Mouse (Mus musculus) adrenal gland, postnatal 14 days (tissue): Measurements from ENCODE around the gene Irak1. TPM values are rescaled to one million over a fixed set of nuclear protein-coding genes. Genes with fewer than 3 reads are reported as not detected.

Experiments
- DNase-seq: peaks from one replicate; pipeline ENCODE4 v3.0.0; 2021; ENCODE audit warnings: mixed read lengths
- microRNA-seq, 2 experiments: library from miRNA; unstranded; fragments of <30 nt; microRNA quantifications; one replicate each; pipeline ENCODE4 v1.2.0; 2021
- total RNA-seq: library from RNA; stranded (reverse); gene quantifications from 2 replicates; pipeline ENCODE4 v1.2.3, GENCODE M21; 2021

Irak1 gene
- total RNA-seq, 1 experiment from 2014 or later: 101 TPM

GRCm38 (mm10) chrX:73966248-73967176 lies 57.2 kb downstream of the Irak1 start, which contains the start of gene Hcfc1:
Gene Hcfc1, minus strand, starts transcription at chrX:73966357.
- peak; percentile 95 for DNase-seq

DNA sequence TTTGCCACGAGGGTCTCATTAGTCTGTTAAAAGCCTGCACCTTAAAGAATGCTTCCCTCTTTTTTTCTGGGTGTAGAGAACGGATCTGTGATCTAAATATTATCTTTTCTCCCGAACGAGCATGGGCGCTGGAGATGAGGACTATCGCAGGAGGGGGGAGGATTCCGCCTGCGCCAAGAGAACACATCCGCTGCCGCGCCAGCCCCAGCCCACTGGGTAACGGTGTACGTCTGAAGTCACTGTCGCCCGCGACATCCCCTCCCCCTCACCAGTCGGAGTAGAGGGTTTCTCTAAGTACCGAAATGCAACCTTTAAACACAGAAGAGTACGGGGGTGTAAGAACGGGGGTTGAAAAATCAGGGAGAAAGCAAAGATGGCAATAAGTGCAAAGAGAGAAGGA lies 58.4 kb downstream of the Irak1 start:
- peak; percentile 75 for DNase-seq

- no peak for DNase-seq
Observed at GRCm38 (mm10) chrX:73964363-73964762, 59.4 kb downstream of the Irak1 start.

Small RNA genes within 50 kb of the gene (microRNA-seq; reads per million reads assigned to microRNA genes)
- gene Mir5132 (3.8 to 7.2 reads per million in 2 experiments), gene Mir718 (0.38 to 0.85 reads per million in 2 experiments)

Other genes with a start within 250 kb of the Irak1 start
- 0.82 and 2.6 TPM in 2 replicates for gene Srpk3, start 249.5 kb downstream of the Irak1 start, total RNA-seq
- gene Idh3g, start 237.0 kb downstream of the Irak1 start, total RNA-seq: 739 and 769 TPM in 2 replicates
- gene Ssr4, start 236.9 kb downstream of the Irak1 start, total RNA-seq: 148 and 176 TPM in 2 replicates
- gene Pdzd4, start 198.9 kb downstream of the Irak1 start, total RNA-seq: 4.4 and 4.5 TPM in 2 replicates
- not detected in 2 replicates for gene Avpr2, start 131.8 kb downstream of the Irak1 start, total RNA-seq
- 9.3 and 16.0 TPM in 2 replicates for gene L1cam, start 127.8 kb downstream of the Irak1 start, total RNA-seq
- gene Arhgap4, start 102.0 kb downstream of the Irak1 start, total RNA-seq: 5.0 and 16.7 TPM in 2 replicates
- gene Naa10, start 102.0 kb downstream of the Irak1 start, total RNA-seq: 86.3 and 103 TPM in 2 replicates
- gene Renbp, start 93.1 kb downstream of the Irak1 start, total RNA-seq: 14.2 and 17.8 TPM in 2 replicates
- gene Hcfc1, start 57.6 kb downstream of the Irak1 start, total RNA-seq: 57.2 and 57.5 TPM in 2 replicates
- gene Opn1mw, start 103.5 kb upstream of the Irak1 start, total RNA-seq: not detected in 2 replicates
- 31.6 and 36.4 TPM in 2 replicates for gene Mecp2, start 111.4 kb upstream of the Irak1 start, total RNA-seq
- not detected in 2 replicates for gene Tex28, start 143.9 kb upstream of the Irak1 start, total RNA-seq
- gene Tktl1, start 153.3 kb upstream of the Irak1 start, total RNA-seq: not detected in 2 replicates
- gene Flna, start 225.9 kb upstream of the Irak1 start, total RNA-seq: 138 and 176 TPM in 2 replicates
- gene Emd, start 230.8 kb upstream of the Irak1 start, total RNA-seq: 56.8 and 67.7 TPM in 2 replicates
- gene Rpl10, start 246.9 kb upstream of the Irak1 start, total RNA-seq: 289 and 296 TPM in 2 replicates